Mouse (Mus musculus): ENCODE results near the gene Olfr514.
"Not testable (repeated sequence)": the region's sequence is repeated elsewhere in the genome, so short reads cannot be mapped to it uniquely, and the experiment has no call there.

The Olfr514 gene

DNA sequence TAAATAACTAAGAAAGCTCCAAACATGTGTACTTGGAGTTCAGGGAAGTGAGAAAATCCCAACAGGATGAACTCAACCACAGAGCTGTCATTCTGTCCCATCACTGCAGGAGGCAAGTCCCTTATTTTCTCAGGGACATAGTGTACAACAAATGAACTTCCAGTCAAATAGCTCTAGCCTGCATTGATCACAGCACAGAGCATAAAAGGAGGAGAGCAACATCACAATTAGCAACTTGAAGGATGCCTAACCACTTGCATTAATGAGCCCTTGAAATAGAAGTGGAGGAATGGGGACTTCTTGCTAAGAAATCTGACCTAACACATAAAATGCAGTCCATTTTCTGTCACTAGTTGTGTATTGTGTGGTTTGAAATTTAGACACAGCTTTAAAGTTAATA is at the start of gene Olfr514:
Olfr514 (minus strand) TSS at position 101 of the 400 bp plus-strand sequence.
- no peak for DNase-seq

DNA sequence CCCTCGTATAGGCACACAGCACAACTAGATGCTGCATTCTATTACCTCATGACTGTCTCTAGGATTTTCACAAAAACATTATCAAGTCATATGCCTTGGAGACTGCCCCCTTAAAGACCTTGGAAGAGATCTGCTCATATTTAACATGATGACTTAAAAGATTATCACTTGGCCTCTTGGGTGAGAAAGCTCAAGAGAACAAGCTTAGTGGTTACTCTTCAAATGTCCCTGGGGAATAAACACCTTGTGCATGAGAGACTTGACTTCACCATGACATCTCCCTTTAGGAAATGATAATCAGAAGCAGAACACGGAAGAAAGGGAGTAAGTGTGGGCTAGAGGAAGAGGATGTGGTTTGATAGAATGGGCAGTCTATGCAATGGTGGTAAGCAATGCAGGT is 46.5 kb upstream of the Olfr514 start, which contains the start of gene Olfr517:
Olfr517 (minus strand) TSS at position 101 of the 400 bp plus-strand sequence.
- DNase-seq: no peak

DNA sequence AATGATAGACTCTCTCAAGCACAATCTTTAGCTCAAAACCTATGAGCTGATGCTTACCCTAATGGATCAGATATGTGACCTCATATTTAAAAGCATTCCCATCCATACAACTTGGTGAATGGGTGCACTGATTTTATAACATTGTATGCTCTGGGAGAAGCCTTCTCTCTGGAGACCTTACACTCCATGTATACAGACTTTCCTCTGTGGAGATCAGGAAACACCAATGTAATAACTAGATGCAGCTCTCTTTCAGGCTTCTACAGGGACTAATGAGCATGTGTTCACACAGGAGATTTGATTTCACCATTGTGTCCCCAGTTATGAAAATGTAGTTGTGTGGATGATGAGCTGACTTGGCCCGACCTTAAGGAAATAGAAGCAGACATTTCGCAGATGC is 24.6 kb upstream of the Olfr514 start, which contains the start of gene Olfr516:
Olfr516 (minus strand) TSS at position 101 of the 400 bp plus-strand sequence.
- no peak for DNase-seq

DNA sequence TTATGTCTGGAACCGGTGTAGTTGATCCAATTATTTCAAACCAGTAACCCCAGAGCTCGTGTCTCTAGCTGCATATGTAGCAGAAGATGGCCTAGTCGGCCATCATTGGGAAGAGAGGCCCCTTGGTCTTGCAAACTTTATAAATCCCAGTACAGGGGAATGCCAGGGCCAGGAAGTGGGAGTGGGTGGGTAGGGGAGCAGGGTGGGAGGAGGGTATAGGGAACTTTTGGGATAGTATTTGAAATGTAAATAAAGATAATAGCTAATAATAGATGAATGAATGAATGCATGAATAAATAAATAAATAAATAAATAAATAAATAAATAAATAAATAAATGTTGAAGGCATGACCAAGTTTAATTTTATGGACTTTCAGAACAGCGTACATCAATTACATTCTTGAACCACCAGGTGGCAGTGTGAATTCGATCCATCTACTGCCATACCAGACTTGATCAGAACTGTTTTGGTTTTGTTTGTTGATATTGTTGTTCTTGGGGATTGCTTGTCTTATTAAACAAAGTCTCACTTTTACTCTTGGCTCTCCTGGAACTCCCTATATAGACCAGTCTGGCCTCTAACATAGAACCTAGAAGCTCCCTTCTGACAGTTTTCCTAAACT is 11.1 kb downstream of the Olfr514 start:
- not testable (repeated sequence) for DNase-seq

DNA sequence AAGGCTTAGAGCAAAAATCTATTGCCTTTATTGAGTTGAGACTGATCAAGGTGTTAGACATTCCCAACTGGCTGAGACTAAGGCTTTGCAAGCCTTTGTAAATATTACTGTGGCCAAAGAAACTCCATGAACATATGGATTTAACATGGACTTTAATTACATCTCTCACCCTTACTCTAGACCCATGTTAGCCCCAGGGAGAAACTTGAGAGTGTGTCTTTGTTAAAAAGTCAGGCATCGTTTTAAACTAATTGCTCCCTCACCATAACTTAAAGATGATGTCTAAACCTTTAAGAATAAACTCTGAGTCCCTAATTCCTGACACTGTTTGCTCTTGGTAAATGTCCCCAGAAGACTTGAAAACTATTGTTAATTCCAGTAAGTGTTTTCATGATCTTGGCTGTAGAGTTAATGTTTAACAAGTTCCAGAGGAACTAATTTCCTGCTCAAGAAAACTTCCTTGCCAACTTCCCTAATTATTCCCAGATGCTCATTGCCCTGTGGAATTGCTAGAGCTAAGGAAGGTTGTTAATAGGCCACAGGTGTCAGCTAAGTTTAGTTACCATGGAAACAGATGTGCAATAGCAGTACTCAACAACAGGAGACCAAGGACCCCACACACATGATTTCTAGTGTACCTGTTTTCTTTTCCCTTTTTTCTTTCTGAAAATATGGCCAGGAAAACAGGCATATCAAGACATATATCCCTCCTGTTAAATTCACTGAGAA is 28.4 kb downstream of the Olfr514 start:
- DNase-seq: no peak
